Mouse (Mus musculus) right cerebral cortex, postnatal 25 days (tissue): Measurements from ENCODE around the gene Tgm4.
A peak's percentile ranks its signal among the peaks of the same experiment; 100 is the strongest.

Source experiments
- DNase-seq: peaks from one replicate; pipeline ENCODE4 v3.0.0; 2022

The Tgm4 gene

DNA sequence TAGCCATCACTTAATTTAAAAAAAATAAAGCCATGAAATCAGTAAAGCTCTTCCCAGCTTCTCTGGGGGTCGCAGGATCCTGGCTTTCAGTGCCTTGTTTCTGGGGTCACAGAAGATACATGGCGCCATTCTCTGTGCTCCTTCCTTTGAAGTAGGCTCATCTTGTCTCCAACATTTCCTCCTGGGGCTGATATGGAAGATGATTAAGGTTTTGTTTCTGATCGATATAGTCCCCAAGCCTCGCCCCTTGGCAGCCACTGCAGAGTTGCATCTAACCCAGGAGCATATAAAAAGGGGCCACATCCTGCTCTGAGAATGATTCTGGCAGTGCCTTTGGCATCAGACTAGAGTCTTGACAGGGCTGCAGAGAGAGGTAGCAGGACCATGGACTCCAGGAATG, at the start of gene Tgm4:
Gene Tgm4, plus strand, starts transcription at position 301 of the 400 bp plus-strand sequence.
- DNase-seq, result no peak

DNA sequence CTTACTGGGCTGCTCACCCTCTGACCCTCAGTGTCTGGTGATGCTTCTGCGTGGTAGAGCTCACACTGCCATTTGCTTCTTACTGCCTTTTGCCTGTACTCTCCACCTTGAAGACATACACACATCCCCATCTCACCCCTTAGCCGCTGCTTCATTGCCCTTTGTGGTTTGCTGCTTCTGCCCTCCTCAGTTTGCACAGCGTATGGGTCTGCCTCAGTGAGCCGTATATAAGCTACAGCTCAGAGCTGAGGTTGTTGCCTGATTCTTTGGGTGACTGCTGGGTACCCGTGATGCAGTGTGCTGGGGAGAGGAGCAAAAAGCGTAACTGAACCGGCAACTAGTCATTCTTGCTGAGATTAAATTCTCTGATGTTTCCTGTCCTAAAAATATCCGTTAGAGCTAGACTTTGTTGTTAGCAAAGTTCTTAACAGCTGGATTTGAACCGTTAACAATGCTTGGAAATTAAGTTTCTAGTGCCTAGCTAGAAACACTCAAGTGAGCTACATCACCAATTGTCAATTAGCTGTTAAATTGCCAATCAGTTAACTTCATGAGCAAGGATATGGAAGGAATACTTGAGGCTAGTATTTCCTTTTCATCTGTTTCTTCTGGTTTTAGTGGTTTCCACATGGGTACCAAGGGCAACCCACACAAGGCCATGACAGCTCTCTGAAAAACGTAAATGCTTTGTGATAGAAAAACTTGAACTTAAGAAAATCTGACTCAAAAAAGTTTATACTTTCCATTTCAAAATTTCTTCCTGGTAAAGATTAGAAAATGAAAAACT, 35.9 kb upstream of the Tgm4 start:
- no peak for DNase-seq

DNA sequence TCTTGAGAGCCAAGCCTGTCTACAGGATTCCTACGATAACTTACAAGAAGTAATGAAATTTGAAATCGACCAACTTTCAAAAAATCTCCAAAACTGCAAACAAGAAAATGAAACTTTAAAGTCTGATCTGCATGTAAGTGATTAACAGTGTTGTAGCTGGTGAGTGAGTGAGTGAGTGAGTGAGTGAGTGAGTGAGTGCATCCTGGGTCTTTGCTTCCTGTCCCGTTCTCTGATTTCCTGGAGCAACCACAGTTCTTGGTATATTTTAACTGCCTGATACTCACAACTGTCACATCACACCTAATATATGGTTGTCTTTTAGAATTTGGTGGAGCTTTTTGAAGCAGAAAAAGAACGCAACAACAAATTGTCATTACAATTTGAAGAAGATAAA, 35.3 kb upstream of the Tgm4 start:
- no peak for DNase-seq

DNA sequence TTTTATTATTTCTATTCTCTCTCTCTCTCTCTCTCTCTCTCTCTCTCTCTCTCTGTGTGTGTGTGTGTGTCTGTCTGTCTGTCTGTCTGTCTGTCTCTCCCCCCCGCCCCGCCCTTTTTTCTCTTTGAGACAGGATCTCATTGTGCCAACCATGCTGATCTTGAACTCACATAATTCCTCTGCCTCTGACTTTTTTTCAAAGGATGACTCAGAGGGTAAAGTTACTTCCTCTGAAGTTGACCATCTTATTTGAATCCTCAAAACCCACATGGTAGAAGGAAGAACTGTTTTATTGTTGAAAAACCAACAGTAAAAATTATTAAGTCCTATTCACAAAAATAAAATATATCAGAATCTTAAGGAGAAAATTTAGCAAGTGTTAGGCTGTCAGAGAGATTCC, 29.8 kb upstream of the Tgm4 start:
- no peak for DNase-seq

DNA sequence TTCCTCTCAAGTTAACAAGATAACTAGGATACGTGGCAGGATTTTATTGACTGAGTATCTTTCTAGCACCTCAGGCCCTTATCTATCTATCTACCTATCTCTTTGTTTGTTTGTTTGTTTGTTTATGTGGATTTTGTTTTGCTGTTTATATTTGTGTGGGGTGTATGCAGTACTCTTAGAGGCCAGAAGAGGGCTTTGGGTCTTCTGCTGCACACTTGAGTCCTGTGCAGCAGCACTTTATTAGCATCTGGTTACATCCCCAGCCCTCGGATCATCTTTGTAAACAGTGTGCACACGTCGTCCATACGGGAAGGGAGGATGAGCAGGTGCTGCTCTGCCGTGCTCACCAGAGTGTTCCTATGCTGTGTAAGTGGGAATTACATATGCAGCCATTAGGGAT, 28.5 kb upstream of the Tgm4 start:
- no peak for DNase-seq

DNA sequence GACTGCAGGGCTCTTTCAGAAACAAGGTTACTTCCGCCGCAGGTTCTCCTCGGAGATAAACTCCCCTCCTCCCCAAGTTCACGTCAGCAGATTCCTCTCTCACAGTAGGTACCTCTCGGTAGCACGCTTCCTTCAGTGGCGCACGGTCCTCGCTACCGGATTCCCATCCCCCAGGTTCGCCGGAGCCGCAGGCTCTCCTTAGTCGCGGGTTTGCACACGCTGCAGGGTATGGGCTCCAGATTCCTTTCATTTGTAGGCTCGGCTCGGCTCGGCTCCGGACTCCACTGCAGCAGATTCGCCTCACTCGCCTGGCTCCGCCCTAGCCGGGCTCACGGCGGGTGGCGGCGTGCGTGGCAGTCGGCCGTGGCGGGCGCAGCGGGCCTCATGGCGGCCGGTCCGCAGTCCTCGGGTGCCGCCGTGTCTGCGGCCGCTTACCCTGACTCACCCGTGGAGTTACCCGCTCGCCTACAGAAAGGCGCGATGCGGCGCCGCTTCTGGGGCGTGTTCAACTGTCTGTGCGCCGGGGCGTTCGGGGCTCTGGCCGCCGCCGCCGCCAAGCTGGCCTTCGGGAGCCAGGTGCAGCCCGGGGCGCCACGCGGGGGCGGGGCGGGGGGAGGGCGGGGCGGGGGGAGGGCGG, 13.4 kb upstream of the Tgm4 start, which contains the start of gene Tmem42:
Gene Tmem42, plus strand, starts transcription at position 332 of the 637 bp plus-strand sequence.
- DNase-seq, result peak; percentile 89

DNA sequence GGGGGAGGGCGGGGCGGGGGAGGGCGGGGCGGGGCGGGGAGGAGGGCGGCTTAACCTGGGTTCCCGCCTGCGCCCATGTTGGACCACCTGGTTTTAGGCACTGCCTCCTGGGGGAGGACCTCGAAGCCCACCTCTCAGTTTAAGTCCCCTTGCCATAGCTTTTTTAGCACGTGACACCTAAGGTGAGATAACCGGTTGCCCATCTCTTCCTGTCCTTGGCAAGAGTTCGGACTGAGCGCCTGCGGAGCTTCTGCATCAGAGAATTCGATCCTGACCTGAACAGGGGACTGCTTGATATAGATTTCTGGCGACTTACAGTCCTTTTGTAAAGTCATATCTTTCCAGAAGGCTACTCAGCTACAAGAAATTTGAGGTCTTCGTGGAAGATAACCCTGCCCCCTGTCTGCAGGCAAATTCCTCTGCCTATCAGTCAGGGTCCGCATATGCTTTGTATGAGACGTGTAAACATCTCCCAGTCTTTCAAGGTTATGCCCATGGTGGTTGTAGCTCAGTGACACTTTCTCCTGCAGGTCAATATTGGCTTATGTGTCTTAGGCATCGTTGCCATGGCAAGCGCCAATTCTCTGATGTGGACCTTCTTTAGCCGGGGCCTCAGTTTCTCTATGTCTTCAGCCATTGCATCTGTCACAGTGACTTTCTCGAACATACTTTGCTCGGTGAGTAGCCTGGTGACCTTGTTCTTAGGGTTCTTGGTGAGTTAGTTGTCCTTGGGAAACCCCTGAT, 12.7 kb upstream of the Tgm4 start:
- no peak for DNase-seq

DNA sequence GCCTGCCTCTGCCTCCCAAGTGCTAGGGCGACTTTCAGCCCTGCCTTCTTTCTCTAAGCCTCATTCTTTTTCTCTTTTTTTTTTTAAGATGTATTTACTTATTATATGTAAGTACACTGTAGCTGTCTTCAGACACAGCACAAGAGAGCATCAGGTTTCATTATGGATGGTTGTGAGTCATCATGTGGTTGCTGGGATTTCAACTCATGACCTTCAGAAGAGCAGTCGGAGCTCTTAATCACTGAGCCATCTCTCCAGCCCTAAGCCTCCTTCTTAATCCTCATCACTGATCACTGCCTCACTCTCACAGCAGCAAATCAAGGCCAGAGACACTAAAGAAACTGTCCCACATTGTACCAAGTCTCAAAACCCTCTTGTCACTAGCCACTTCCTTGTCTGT, 10.3 kb upstream of the Tgm4 start:
- DNase-seq, result no peak

DNA sequence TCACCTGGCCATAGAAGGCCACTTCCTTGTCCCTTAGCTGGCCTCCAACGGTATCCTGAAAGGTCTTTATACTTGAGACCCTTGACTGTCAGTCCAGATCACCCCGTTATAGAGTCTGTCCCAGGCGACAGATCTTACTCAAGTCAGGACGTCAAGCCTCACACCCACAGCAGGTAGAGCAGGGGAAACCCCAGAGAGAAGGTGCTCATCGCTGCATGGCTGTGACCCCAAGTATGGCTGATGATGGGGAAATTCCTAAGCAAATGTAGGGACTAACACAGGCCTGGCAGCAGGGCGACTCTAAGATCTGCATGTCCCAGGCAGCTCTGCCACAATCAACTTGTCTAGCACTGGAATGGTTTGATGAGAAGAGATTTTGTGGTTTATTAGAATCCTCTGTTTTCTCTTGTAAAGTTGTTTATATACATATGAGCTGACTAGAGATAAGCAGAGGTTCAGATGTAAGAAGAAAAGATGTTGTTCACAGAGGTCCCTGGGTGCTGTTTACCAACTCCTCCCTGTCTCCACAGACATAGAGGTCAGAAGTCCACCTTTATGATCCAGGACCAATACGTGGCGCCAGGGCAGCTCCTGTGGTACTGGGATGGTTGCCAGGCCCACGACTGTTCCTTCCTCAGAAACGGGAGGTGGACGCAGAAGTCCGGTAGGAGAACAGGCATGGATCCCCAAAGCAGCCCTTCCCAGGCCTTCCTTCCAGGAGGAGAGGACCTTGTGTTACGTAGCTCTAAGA, 2.9 kb upstream of the Tgm4 start:
- no peak for DNase-seq

DNA sequence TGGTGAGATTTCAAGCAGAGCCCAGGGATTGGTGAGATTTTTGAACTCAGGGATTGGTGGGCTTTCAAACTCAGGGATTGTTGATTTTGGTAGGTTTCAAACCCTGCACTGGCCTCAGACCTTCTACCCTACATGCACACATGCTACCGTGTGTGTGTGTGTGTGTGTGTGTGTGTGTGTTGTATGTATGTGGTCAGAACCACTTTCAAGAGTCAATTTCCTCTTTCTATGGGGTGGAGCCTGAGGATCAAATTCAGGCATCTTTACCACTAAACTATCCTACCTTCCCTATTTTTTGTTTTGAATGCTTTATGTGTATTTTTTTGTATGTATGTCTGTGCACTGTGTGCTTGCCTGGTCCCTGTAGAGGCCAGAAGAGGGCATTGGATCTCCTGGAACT, 13.1 kb downstream of the Tgm4 start:
- no peak for DNase-seq

DNA sequence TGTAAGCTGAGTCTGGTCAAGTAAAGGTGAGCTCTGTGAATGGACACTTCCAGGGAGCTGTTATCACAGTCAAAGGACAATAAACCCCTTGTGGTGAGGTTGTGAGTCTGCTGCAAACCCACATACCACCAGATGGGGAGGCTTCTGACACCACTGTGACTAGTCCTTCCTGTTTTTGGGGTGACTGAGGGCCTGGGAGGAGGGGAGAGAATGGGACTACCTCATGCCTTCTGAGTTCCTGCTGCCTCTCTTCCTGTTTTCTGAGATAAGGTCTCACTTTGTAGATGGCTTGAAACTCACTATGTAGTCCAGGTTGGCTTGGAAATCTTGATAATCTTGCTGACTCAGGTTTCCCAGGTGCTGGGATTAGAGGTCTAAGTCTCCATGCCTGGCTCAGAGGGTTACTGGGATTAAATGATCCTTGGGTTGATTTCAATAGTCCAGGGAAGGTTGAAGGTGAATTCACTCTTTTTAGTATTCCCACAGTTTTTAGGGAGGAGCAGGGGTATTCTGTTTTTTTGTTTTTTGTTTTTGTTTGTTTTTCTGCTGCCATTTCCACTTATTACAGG, 24.3 kb downstream of the Tgm4 start:
- no peak for DNase-seq

DNA sequence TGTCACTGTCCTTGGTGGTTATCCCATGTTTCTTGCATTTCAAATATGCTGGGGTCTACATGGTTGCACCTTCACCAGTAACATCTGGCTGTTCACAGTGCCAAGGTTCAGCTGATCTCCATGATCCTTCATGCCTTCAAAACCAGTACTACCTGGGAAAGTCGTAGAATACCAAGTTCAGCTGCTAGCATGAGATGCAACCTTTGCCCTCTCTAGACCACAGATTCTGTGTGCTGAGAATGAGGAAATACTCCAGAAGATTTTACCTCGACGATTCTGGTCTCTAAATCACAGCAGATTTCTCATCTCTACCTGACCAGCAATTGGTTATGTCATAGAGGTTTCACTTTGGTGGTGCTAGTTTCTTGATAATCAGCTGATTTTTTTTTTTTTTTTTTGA, 25.6 kb downstream of the Tgm4 start:
- DNase-seq, result no peak

DNA sequence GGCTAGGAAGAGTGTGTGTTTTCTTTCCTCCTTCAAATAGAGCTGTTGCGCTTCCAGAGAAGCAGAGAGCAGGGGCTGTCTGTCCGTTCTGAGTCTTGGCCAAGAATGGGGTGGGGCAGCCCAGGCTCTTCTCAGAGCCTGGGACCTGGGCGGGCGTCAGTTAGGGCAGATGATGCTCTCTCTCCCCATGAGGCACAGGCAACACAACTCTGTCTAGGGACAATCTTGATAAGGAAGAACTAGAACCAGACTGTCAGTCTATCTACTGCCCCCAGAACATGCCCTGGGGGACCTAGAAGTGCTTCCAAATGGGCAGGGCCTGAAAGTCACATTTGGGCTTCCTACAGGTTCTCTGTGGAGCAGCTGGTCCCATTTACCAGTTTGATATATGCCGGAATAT, 44.6 kb downstream of the Tgm4 start:
- no peak for DNase-seq

DNA sequence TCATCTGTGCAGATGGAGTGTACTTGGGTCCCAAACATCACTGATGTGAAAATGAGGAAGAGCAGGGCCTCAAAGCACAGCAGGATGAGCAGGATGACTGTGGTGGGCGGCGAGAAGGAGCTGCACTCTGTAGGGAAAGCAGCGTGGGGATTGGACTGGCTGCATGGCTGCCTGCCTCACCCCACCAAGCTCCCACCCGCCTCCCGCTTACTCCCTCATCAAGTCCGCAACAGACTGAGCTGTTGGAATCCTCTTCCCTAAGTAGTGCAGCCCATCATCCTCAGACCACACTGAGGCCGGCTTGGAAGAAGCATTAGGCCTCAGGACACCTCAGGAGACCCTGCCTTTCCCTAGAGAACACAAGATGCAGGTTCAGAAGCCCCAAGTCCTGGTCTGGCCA, 45.8 kb downstream of the Tgm4 start:
- no peak for DNase-seq

DNA sequence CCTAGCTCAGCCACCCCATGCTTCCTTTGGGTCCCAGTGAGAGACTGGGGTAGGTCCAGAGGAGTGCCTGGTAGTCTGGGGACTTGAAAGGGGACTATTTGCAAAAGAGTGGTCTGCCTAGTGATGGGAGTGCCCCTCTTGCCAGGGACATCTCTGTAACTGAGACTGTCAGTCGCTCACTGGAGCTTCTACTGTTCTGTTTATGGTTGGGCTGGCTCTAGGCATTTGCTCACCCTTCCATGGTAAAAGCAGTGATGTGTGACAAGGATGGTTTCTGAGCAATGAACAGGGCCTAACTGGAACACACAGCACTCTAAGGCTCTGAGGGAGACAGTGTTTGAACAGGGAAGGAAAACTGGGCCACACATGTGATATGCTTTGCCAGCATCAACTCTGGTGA, 46.3 kb downstream of the Tgm4 start:
- DNase-seq, result no peak

DNA sequence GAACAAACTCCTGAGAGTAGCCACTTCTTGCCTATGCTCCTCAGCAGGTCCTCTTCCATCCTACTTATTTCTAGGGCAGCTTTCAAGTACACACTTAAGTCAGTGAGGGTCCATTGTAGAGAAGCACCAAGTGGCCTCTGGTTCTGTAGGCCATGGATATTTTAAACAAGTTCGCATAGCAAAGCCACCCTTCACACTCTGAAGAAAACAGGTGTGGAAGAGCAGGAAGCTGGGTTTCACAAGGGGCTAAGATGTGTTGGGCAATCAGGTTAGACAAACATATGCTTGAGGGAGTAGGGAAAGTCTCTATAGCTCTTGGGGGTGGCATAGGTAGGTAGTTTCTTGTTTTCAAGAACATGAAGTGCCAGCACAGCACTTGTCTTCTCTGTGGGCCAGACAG, 50.8 kb downstream of the Tgm4 start:
- no peak for DNase-seq

DNA sequence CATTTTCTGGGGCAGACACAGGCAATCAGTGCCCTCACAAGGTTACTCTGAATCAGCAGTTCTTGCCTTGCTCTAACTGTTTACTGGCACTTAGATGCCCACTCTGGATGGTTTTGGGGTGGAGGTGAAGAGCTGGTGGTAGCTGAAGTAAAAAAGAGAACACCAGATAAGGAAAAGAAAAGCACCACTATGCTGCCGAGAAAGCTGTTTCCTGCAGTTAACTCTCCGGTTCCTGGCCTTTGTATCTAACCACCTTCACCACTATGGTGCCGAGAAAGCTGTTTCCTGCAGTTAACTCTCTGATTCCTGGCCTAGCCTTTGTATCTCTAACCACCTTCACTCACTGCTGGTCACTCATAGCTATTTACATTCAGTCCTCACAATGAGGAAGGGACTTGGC, 53.0 kb downstream of the Tgm4 start:
- DNase-seq, result no peak

DNA sequence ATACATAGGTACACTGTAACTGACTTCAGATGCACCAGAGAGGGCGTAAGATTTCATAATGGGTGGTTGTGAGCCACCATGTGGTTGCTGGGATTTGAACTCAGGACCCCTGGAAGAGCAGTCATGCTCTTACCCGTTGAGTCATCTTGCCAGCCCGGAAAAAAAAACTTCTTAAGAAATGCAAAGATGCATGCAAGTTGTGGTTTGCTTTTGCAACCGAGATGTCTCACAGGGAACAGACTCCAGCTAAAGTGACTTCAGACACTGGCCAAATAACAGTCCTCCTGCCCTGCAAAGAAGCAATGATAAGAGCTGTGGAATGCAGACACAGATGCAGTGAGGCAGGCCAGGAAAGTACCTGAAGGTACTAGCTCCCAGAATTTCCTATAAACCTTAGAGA, 56.3 kb downstream of the Tgm4 start:
- no peak for DNase-seq

DNA sequence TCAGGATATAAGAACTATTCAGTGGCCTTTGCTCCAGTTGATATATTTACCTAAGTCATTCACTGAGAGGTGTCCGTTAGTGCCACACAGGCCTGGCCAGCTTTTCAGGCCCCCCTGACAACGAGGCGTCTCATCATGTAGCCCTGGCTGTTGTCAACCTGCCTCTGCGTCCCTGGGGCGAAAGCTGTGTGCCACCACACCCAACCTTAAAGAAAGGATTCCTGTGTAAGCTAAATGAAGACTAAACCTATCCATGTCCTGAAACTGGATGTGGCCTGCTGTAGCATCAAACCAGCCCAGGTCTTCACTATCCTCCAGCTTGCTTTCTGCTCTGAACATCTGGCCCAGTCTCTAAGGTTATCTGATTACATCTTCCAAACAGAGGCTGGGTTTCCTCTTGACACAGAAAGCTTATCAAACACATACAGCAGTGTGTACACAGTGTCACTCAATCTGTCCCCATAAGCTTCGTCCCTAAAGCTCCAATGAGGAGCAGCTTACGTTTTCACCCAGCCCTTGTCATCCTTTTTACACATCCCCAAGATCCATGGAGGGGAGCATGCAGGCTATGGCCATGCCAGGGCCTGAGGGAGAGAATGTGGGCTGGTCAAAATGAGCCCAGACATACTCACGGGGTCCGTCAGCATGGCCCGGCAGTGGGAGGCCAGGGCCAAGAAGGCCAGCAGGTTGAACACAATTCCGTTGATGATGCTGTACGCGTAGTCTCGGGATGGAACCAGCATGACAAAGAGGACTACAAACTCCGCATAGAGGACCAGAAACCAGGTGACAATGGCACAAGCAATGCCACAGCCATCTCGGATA, 65.3 kb downstream of the Tgm4 start:
- no peak for DNase-seq

DNA sequence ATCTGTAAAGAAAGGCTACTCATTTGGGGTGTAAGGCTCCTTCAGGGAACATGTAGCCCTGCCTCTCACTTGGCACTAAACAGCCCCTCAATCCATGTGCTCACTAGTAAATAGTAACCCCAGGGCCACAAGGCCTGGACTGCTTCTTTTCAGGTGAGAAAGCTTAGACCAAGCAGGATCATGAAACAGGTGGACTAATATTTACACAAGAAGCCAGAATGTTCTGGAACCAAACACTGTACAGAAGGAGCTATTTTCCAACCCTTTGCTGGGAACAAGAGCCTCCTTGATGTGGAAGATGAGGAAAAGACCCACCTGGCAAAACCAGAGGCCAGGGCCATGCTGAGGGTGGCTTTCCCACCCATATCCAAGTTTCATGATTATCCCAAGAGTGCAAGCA, 68.9 kb downstream of the Tgm4 start:
- no peak for DNase-seq

DNA sequence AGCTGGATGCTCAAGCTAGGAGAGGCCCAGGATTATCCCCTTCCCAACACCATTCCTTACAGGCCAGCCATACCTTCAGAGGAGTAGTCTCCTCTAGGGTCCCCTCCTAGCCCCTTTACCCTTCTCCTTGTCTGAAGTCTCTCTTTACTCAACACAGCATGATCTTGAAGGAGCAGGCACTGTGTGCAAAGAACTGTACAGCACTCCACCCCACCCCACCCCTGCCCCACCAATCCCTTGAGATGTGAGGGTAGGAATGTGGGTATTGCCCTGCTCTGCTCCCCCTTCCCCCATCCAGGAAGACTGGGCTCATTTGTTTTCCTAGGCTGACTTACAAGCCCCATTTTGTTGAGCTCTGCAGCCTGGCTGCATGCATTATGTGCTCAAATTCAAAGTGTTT, 69.8 kb downstream of the Tgm4 start:
- DNase-seq, result no peak

DNA sequence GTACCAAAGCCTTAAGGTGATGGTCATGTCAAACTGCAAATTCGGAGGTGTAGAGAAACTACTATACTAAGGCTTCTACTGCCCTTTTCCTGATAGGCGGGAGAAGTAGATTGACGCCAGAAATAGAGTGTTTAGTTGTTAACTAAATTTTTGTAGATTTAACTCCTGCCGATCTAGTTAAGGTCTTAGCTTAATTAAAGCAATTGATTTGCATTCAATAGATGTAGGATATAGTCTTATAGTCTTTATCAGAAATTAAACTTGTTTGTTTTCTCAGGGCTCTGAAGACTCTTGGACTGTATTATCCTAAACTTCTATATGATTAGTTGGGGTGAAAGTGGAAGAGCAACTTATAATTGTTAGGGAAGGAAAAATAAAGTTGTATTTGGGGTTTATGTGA, 72.7 kb downstream of the Tgm4 start:
- DNase-seq, result no peak
